Mouse (Mus musculus): ENCODE measurements at regions not wholly inside any gene's neighbourhood (a gene's known extent, or its start where the extent isn't known, plus 50 kb on each side); places are given as distances from the start of the nearest gene placed in this dataset.

GRCm38 (mm10) chr4:81742536-81743459 lies 300.2 kb upstream of the Mpdz start:
- TF ChIP-seq CTCF (IDR thresholded peaks at IDR 0.05; ENCODE audit: insufficient read depth, low read depth, low read length) (no peak), POLR2A (IDR thresholded peaks at IDR 0.05; ENCODE audit: insufficient read depth, low read depth, low read length) (no peak)

Measured in olfactory bulb, adult 2 months (tissue).